Mouse (Mus musculus): ENCODE measurements at regions not wholly inside any gene's neighbourhood (a gene's known extent, or its start where the extent isn't known, plus 50 kb on each side); places are given as distances from the start of the nearest gene placed in this dataset.

DNA sequence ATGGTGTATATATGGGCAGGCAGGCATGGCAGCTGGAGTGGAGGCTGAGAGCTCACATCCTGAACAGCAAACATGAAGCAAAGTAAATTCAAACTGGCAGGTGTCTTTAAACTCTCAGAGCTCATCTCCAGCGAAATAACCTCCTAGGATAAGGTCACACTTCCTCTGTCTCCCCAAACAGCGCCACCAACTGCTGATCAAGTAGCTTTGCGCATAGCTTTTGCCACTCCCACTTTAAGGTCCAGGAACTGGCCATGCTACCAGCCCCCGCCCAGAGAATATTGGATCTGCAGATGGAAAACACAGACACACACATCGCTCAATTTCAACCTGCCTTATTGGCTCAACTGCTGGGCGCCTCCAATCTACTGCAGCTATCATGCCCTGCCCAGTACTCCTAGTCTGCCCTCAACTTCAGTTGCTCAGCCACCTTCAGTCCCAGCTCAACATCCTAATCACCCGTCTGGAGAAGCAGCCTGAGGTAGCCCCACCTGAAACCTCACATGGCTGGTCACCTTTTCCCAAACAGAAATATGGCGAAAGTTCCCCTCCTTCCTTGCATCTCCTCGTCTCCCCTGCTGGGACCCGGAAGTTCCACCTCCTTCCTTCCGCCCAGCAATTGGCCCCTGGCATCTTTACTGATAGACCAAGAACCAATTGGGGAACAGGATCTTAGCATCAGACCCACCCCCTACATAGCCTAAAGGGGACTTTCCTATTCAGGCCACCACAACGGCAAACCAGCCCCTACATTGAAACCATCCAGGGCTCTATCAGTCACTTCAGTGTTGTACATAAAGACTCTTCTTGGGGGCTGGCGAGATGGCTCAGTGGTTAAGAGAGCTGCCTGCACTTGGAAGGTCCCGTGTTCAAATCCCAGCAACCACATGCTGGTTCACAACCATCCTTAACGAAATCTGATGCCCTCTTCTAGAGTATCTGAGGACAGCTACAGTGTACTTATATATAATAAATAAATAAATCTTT, 70.4 kb upstream of the Slc38a4 start:
- no peak for DNase-seq (ENCODE audit: low spot score)

DNA sequence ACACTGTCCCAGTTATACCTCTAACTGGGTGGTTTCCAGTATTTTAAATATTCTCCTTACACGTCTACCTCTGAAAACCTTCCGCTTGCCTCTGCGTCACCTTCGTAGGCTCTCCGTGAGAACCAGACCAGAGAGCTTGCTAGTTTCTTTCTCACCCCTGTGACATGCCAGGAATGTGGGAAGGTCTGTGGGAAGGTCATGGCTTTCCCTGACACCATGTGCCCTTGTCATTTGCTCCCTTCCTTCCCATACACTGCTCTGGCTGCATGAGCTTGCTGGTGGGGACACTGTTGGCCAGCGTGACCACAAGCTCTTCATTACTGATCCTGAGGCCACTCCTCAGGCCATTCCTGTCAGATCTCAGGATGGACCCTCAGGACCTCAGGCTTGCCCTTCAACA, 66.5 kb upstream of the Slc38a4 start:
- no peak for DNase-seq (ENCODE audit: low spot score)

DNA sequence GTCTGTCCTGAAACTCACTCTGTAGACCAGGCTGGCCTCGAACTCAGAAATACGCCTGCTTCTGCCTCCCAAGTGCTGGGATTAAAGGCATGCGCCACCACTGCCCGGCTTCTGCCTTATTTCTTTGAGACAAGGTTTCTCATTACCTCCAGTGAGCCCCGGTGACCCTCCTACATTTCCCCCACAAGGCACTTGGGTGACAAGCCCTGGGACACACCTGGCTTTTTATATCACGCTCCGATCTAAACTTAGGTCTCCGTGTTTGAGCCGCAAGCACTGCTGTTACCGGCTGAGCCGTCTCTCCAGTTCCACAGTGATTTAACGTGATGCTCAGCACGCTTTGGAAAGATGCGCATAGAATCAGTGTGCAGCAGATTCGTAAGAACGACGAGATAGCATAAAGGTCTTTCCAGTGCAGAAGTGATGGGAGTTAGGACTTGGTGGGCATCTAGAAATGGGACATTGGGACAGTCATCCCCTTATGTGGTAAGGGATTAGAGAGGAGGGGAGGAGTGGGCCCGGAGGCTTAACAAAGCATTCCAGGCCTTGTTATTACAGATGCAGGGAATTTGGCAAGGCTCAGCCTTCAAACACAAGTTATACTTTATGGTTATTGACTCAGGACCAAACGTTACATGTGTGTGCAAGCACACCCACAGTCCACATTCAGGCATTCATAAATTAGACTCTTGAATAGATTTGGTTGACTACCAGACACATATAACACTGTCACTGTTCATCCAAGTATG, 56.9 kb upstream of the Slc38a4 start:
- DNase-seq (ENCODE audit: low spot score): no peak

DNA sequence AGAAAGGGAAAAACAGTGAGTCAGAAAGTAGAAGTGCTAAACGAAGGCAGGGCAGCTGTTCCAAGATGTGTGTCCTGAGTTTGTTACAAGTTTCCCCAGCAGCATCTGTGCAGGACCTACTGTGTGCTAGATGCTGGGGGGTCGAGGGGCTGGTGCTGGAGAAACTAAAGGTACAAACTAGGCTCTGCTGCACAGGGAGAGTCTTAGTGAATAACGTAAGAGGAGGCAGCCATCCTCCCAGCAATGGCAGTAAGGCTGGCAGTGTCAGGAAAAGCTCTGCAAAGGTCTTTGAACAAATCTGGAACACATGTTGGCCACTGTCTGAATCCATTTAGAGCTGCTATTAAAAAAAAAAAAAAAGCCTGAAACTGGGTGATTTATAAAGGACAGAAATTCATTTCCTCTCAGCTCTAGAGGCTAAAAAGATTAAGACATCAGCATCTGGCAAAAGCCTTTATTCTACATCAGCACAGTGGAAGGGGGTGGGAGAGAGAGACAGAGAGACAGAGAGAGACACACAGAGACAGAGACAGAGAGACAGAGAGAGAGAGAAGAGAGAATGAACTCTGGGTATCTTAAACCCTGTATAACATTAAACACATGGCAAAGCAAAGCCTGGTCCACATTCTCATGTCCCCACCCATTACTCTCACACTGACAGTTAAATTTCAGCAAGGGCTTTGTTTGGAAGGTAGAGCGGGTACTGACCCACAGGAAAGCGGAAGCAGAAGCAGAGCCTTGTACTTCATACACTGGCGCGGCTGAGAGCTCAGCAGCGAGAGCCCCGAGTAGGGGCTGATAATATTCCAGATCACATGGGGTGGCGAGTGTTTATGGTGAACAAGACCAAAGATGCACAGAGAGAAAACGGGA, 55.8 kb upstream of the Slc38a4 start:
- DNase-seq (ENCODE audit: low spot score): no peak

DNA sequence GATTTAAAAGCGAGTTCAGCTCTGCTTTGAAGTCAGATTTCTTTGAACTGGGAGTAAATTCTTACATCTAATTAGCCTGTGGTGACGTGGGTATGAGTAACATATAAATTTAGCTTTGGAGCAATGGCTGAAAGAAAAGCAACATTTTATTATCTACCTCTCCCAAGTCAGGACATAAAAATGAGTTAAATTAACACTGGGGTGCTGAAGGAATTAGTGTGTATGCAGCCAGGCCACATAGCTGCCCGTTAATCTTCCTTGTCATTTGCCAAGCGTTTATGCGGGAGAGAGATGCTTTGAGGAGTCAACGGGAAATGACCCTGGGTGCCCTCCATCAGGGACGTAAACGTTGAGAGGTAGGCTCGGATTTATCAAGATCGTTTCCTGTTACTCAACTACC, 52.0 kb upstream of the Slc38a4 start:
- no peak for DNase-seq (ENCODE audit: low spot score)

DNA sequence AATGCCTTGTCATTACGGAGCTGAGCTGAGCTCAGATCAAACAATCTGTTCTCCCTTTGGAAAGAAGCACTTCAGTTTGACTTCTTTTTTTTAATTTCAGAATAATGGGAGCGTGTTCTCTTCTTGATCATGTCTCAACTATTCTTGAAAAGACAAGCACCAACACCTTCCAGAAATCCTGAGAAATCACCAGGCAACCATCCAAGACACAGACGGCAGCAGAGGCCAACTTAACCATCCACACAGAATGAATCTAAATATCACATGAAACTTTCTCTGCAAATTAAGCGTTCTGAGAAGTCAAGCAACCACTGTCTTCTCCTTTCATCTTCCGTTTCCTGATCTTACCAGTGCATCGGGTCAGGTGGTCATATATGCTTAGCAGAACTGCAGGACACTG, 50.8 kb upstream of the Slc38a4 start:
- DNase-seq (ENCODE audit: low spot score): no peak
